Comparison of ENCODE assay signal across 8 mouse cellular contexts in genomic region chr7:44952611-44953306, GRCm38 (mm10). TPM values are rescaled to one million over a fixed set of nuclear protein-coding genes. Genes with fewer than 3 reads are reported as not detected.
A peak's percentile ranks its signal among the peaks of the same experiment; 100 is the strongest.
DNase-seq lines count a peak whose midpoint lies in the region; ATAC-seq lines count a peak whose summit lies in the region.

No protein-coding gene starts in this region.

- H3K9ac ChIP-seq in embryonic facial prominence, embryonic 11.5 days (replicated peaks; ENCODE audit: low read length), result peak overlapping the region; percentile 60
- peak overlapping the region; percentile 68 for H3K9ac ChIP-seq in intestine, embryonic 16.5 days (ENCODE audit: low read depth, low read length)

- peaks cover 6% of the 10 kb centered on the region; the same call in 1 of the 2 replicates for H3K4me1 ChIP-seq in embryonic facial prominence, embryonic 11.5 days (ENCODE audit: control insufficient read depth, insufficient read depth, low read length)
- H3K4me1 ChIP-seq in intestine, embryonic 16.5 days (ENCODE audit: control insufficient read depth, insufficient read depth, low read length), result peaks cover 5% of the 10 kb centered on the region
- peaks cover 29% of the 10 kb centered on the region for H3K4me1 ChIP-seq in midbrain, embryonic 10.5 days

- no peaks in the 10 kb centered on the region for H3K9me3 ChIP-seq in embryonic facial prominence, embryonic 11.5 days (replicated peaks; ENCODE audit: control insufficient read depth, low read length)
- no peaks in the 10 kb centered on the region for H3K9me3 ChIP-seq in intestine, embryonic 16.5 days (ENCODE audit: control insufficient read depth, low read length)
- no peaks in the 10 kb centered on the region for H3K9me3 ChIP-seq in midbrain, embryonic 10.5 days (replicated peaks)

- no peak overlapping the region for H3K27ac ChIP-seq in embryonic facial prominence, embryonic 11.5 days (replicated peaks; ENCODE audit: low read depth, low read length)
- H3K27ac ChIP-seq in intestine, embryonic 16.5 days (ENCODE audit: low read length), result peak overlapping the region; percentile 54
- H3K27ac ChIP-seq in midbrain, embryonic 10.5 days (replicated peaks), result peak overlapping the region; percentile 85

- DNase-seq in thymus, adult 18-20 months, result peak; percentile 56 to 62
- no peak for DNase-seq in thymus, postnatal 10 days (ENCODE audit: low spot score in 2 of 2)
- peak; percentile 95 for DNase-seq in embryonic facial prominence, embryonic 11.5 days (ENCODE audit: low spot score)
- peak; percentile 83 for DNase-seq in gonadal fat pad, adult 2 months (ENCODE audit: low read depth)
- peak; percentile 78 to 81 for DNase-seq in left cerebral cortex, postnatal 36 days (ENCODE audit: low spot score in 2 of 2)
- DNase-seq in midbrain, embryonic 10.5 days (ENCODE audit: low spot score), result peak; percentile 92
- DNase-seq in right cerebral cortex, postnatal 4 days, result peak; percentile 76

- peak overlapping the region; percentile 79 for H3K4me2 ChIP-seq in embryonic facial prominence, embryonic 11.5 days (ENCODE audit: low read depth, low read length)
- H3K4me2 ChIP-seq in intestine, embryonic 16.5 days (ENCODE audit: low read depth, low read length), result peak overlapping the region; percentile 82

- ATAC-seq in embryonic facial prominence, embryonic 11.5 days (replicated peaks; ENCODE audit: insufficient number of reproducible peaks, low FRiP score, low TSS enrichment, low read depth), result peak; percentile 83
- peak; percentile 92 for ATAC-seq in intestine, embryonic 16.5 days

- 6% methylated on average over 24 of the region's 24 CpGs for WGBS in embryonic facial prominence, embryonic 11.5 days
- 6% methylated on average over 23 of the region's 24 CpGs for WGBS in intestine, embryonic 16.5 days
- WGBS in midbrain, embryonic 10.5 days, result 7% methylated on average over 24 of the region's 24 CpGs

- H3K36me3 ChIP-seq in embryonic facial prominence, embryonic 11.5 days (replicated peaks; ENCODE audit: control insufficient read depth, insufficient read depth, low read depth, low read length), result no peaks in the 10 kb centered on the region
- H3K36me3 ChIP-seq in intestine, embryonic 16.5 days (ENCODE audit: control insufficient read depth, insufficient read depth, low read length), result no peaks in the 10 kb centered on the region
- H3K36me3 ChIP-seq in midbrain, embryonic 10.5 days, result no peaks in the 10 kb centered on the region

- peaks cover 15% of the 10 kb centered on the region for H3K27me3 ChIP-seq in embryonic facial prominence, embryonic 11.5 days (ENCODE audit: control insufficient read depth, insufficient read depth, low read length)
- peaks cover 19% of the 10 kb centered on the region for H3K27me3 ChIP-seq in intestine, embryonic 16.5 days (replicated peaks; ENCODE audit: control insufficient read depth, insufficient read depth, low read length)
- peaks cover 42% of the 10 kb centered on the region for H3K27me3 ChIP-seq in midbrain, embryonic 10.5 days (ENCODE audit: low read depth, poor library complexity, severe bottlenecking)

- intact Hi-C loops in left cerebral cortex, postnatal 36 days (cut with DNase I), result loop anchor here (10.0 kb wide), 1 partner anchor 228 kb away; no protein-coding TSS in a partner anchor

- peak overlapping the region; percentile 44 for H3K4me3 ChIP-seq in embryonic facial prominence, embryonic 11.5 days (ENCODE audit: low read depth, low read length)
- H3K4me3 ChIP-seq in intestine, embryonic 16.5 days (ENCODE audit: low read length), result peak overlapping the region; percentile 56
- H3K4me3 ChIP-seq in midbrain, embryonic 10.5 days, result peak overlapping the region; percentile 66

RNA-seq across cellular contexts. Expression of gene Tsks, which starts 9.8 kb away (rescaled TPM):
- polyA plus RNA-seq in embryonic facial prominence, embryonic 11.5 days (2014; fragmentation: Nextera tagmentation; extraction: Ambion mirVana), result 0.21 TPM in 1 of 2 replicates, not detected in the other
- polyA plus RNA-seq in gonadal fat pad, adult 2 months (2012; rRNA removed), result 3.5 and 4.7 TPM in 2 replicates
- polyA plus RNA-seq in intestine, embryonic 16.5 days (2015; fragmentation: Nextera tagmentation; extraction: Ambion mirVana), result 0.28 TPM in 1 of 2 replicates, not detected in the other
- total RNA-seq in left cerebral cortex, postnatal 36 days (2021), result 1 to 10 TPM; 1.4 to 3.4 TPM
- polyA plus RNA-seq in midbrain, embryonic 10.5 days (2016; fragmentation: Nextera tagmentation; extraction: Ambion mirVana), result 0.11 and 0.14 TPM in 2 replicates

RNA-seq across cellular contexts. Expression of gene Cpt1c, which starts 21.9 kb away (rescaled TPM):
- polyA plus RNA-seq in embryonic facial prominence, embryonic 11.5 days (2014; fragmentation: Nextera tagmentation; extraction: Ambion mirVana), result 14.3 and 17.1 TPM in 2 replicates
- polyA plus RNA-seq in gonadal fat pad, adult 2 months (2012; rRNA removed), result 17.1 and 17.9 TPM in 2 replicates
- polyA plus RNA-seq in intestine, embryonic 16.5 days (2015; fragmentation: Nextera tagmentation; extraction: Ambion mirVana), result 14.0 and 14.2 TPM in 2 replicates
- total RNA-seq in left cerebral cortex, postnatal 36 days (2021), result 10 to 100 TPM; 85.4 to 97.7 TPM
- 22.3 and 26.8 TPM in 2 replicates for polyA plus RNA-seq in midbrain, embryonic 10.5 days (2016; fragmentation: Nextera tagmentation; extraction: Ambion mirVana)

RNA-seq across cellular contexts. Expression of gene Ap2a1, which starts 23.5 kb away (rescaled TPM):
- 70.1 and 70.3 TPM in 2 replicates for polyA plus RNA-seq in embryonic facial prominence, embryonic 11.5 days (2014; fragmentation: Nextera tagmentation; extraction: Ambion mirVana)
- 88.2 and 99.1 TPM in 2 replicates for polyA plus RNA-seq in gonadal fat pad, adult 2 months (2012; rRNA removed)
- polyA plus RNA-seq in intestine, embryonic 16.5 days (2015; fragmentation: Nextera tagmentation; extraction: Ambion mirVana), result 56.8 and 61.2 TPM in 2 replicates
- total RNA-seq in left cerebral cortex, postnatal 36 days (2021), result 100 to 1,000 TPM; 346 to 355 TPM
- polyA plus RNA-seq in midbrain, embryonic 10.5 days (2016; fragmentation: Nextera tagmentation; extraction: Ambion mirVana), result 74.2 and 77.0 TPM in 2 replicates

RNA-seq across cellular contexts. Expression of gene Prmt1, which starts 33.6 kb away (rescaled TPM):
- 289 and 293 TPM in 2 replicates for polyA plus RNA-seq in embryonic facial prominence, embryonic 11.5 days (2014; fragmentation: Nextera tagmentation; extraction: Ambion mirVana)
- 211 and 218 TPM in 2 replicates for polyA plus RNA-seq in gonadal fat pad, adult 2 months (2012; rRNA removed)
- polyA plus RNA-seq in intestine, embryonic 16.5 days (2015; fragmentation: Nextera tagmentation; extraction: Ambion mirVana), result 363 and 439 TPM in 2 replicates
- total RNA-seq in left cerebral cortex, postnatal 36 days (2021), result 100 to 1,000 TPM; 143 to 145 TPM
- polyA plus RNA-seq in midbrain, embryonic 10.5 days (2016; fragmentation: Nextera tagmentation; extraction: Ambion mirVana), result 908 and 945 TPM in 2 replicates

RNA-seq across cellular contexts. Expression of gene Irf3, which starts 44.7 kb away (rescaled TPM):
- polyA plus RNA-seq in embryonic facial prominence, embryonic 11.5 days (2014; fragmentation: Nextera tagmentation; extraction: Ambion mirVana), result 62.4 and 71.9 TPM in 2 replicates
- 87.1 and 89.9 TPM in 2 replicates for polyA plus RNA-seq in gonadal fat pad, adult 2 months (2012; rRNA removed)
- polyA plus RNA-seq in intestine, embryonic 16.5 days (2015; fragmentation: Nextera tagmentation; extraction: Ambion mirVana), result 96.1 and 115 TPM in 2 replicates
- 10 to 100 TPM; 29.2 to 38.7 TPM for total RNA-seq in left cerebral cortex, postnatal 36 days (2021)
- 69.5 and 71.2 TPM in 2 replicates for polyA plus RNA-seq in midbrain, embryonic 10.5 days (2016; fragmentation: Nextera tagmentation; extraction: Ambion mirVana)

Comparison
In these comparisons a context has a peak if more than half of its experiments do, and no peak if none do; other contexts are left out.
1. DNase-seq: peak in thymus, adult 18-20 months (2 of 2), embryonic facial prominence, embryonic 11.5 days (single experiment), gonadal fat pad, adult 2 months (single experiment), left cerebral cortex, postnatal 36 days (2 of 2), midbrain, embryonic 10.5 days (single experiment) and right cerebral cortex, postnatal 4 days (single experiment); none in thymus, postnatal 10 days (0 of 2).
2. Peak in every context shown above with its lines, with median percentiles within 50 percentile points of each other: H3K4me3 ChIP-seq.